Mouse (Mus musculus) intestine, embryonic 14.5 days (tissue): Measurements from ENCODE around the gene Olfr433. TPM values are rescaled to one million over a fixed set of nuclear protein-coding genes. Genes with fewer than 3 reads are reported as not detected.

Experiments
- ATAC-seq: fragments of 200-750 bp; cut with Nextera tagmentation; replicated peaks from 2 replicates; pipeline ENCODE4 v1.8.0; 2017; ENCODE audit warnings: low read depth, moderate number of reproducible peaks, moderate TSS enrichment, moderate library complexity; ENCODE audit not compliant: low FRiP score, low TSS enrichment
- DNase-seq: peaks from one replicate; pipeline ENCODE4 v3.0.0-alpha.2; 2018; ENCODE audit warnings: low spot score
- H3K27ac ChIP-seq: fragments of 300-500 bp; sonication (generic); 2 replicates; pipeline ENCODE4 v1.5.1; 2014; ENCODE audit warnings: low read depth, mild to moderate bottlenecking, control low read depth
- H3K27me3 ChIP-seq: fragments of 300-500 bp; sonication (generic); replicated peaks from 2 replicates; pipeline ENCODE4 v1.6.1; 2014; ENCODE audit warnings: low read length, control low read depth; ENCODE audit not compliant: control insufficient read depth, insufficient read depth
- H3K36me3 ChIP-seq: fragments of 300-500 bp; sonication (generic); 2 replicates; pipeline ENCODE4 v1.6.1; 2014; ENCODE audit warnings: low read length, control low read depth; ENCODE audit not compliant: control insufficient read depth, insufficient read depth
- H3K4me1 ChIP-seq: fragments of 300-500 bp; sonication (generic); replicated peaks from 2 replicates; pipeline ENCODE4 v1.6.1; 2014; ENCODE audit warnings: low read length, control low read depth, mixed read lengths; ENCODE audit not compliant: control insufficient read depth, insufficient read depth
- H3K4me2 ChIP-seq: fragments of 300-500 bp; sonication (generic); 2 replicates; pipeline ENCODE4 v1.6.1; 2014; ENCODE audit warnings: low read length
- H3K4me3 ChIP-seq: fragments of 300-500 bp; sonication (generic); 2 replicates; pipeline ENCODE4 v1.5.1; 2014; ENCODE audit warnings: low read depth, low read length, control low read depth, mixed read lengths
- H3K9ac ChIP-seq: fragments of 300-500 bp; sonication (generic); 2 replicates; pipeline ENCODE4 v1.6.1; 2014; ENCODE audit warnings: mild to moderate bottlenecking, low read length
- H3K9me3 ChIP-seq: fragments of 300-500 bp; sonication (generic); 2 replicates; pipeline ENCODE4 v1.6.1; 2016; ENCODE audit warnings: low read length, control low read depth; ENCODE audit not compliant: control insufficient read depth
- WGBS: fragments of 180-500 bp; shearing (Covaris S2); extraction: QIAGEN DNeasy Blood & Tissue Kit; methylation state at CpG from one replicate; pipeline ENCODE4 v1.1.7; 2014; 5-methylcytosine and 5-hydroxymethylcytosine counted together
- polyA plus RNA-seq: library from polyadenylated mRNA; unstranded; fragments of >200 nt; fragmentation: Nextera tagmentation; extraction: Ambion mirVana; gene quantifications from 2 replicates; pipeline ENCODE4 v1.2.1, GENCODE M21; 2014

The Olfr433 gene
- polyA plus RNA-seq, 1 experiment from 2014 or later: 0.07 TPM

GRCm38 (mm10) chr1:174066305-174066704, 25.8 kb downstream of the Olfr433 start, which contains the start of gene Olfr430:
Gene Olfr430, plus strand, starts transcription at chr1:174066605.
- H3K27me3 ChIP-seq: no peaks in the 10 kb centered on the region
- no peaks in the 10 kb centered on the region for H3K9me3 ChIP-seq
- WGBS: 90% methylated on average over 3 of the region's 3 CpGs
- H3K4me3 ChIP-seq: no peak within 1 kb of the TSS
- H3K36me3 ChIP-seq: no peaks in the 10 kb centered on the region
- DNase-seq: no peak
- ATAC-seq: no peak
- H3K27ac ChIP-seq: no peak within 1 kb of the TSS
- H3K4me1 ChIP-seq: no peaks in the 10 kb centered on the region
- no peak within 1 kb of the TSS for H3K9ac ChIP-seq
- H3K4me2 ChIP-seq: no peak within 1 kb of the TSS

- H3K27ac ChIP-seq: no peak within 1 kb of the TSS
- H3K36me3 ChIP-seq: no peaks in the 10 kb centered on the region
- DNase-seq (no peak), ATAC-seq (no peak)
- H3K4me1 ChIP-seq: no peaks in the 10 kb centered on the region
- no peaks in the 10 kb centered on the region for H3K9me3 ChIP-seq
- H3K9ac ChIP-seq: no peak within 1 kb of the TSS
- H3K4me2 ChIP-seq: no peak within 1 kb of the TSS
- H3K4me3 ChIP-seq: no peak within 1 kb of the TSS
- H3K27me3 ChIP-seq: no peaks in the 10 kb centered on the region
- 86% methylated on average over 2 of the region's 2 CpGs for WGBS
Measured at GRCm38 (mm10) chr1:174084031-174084430, 43.5 kb downstream of the Olfr433 start, which contains the start of gene Olfr429. Gene Olfr429, plus strand, starts transcription at chr1:174084331.

Other genes starting within 250 kb of the Olfr433 start
- 0.64 and 0.83 TPM in 2 replicates for gene Ifi211, start 127.7 kb upstream of the Olfr433 start, polyA plus RNA-seq
- gene Mndal, start 98.2 kb upstream of the Olfr433 start, polyA plus RNA-seq: 2.0 and 3.0 TPM in 2 replicates
- gene Ifi203, start 98.0 kb upstream of the Olfr433 start, polyA plus RNA-seq: 1.3 and 1.5 TPM in 2 replicates
- not detected in 2 replicates for gene Ifi202b, start 58.0 kb upstream of the Olfr433 start, polyA plus RNA-seq
- 0.69 and 0.88 TPM in 2 replicates for gene Ifi205, start 8.9 kb upstream of the Olfr433 start, polyA plus RNA-seq
- gene Olfr432, start 8.5 kb downstream of the Olfr433 start, polyA plus RNA-seq: not detected in 2 replicates
- not detected in 2 replicates for gene Olfr430, start 25.9 kb downstream of the Olfr433 start, polyA plus RNA-seq
- gene Olfr429, start 43.6 kb downstream of the Olfr433 start, polyA plus RNA-seq: not detected in 2 replicates
- not detected in 2 replicates for gene Olfr427, start 56.2 kb downstream of the Olfr433 start, polyA plus RNA-seq
- gene Olfr231, start 80.5 kb downstream of the Olfr433 start, polyA plus RNA-seq: not detected in 2 replicates
- gene Olfr424, start 90.8 kb downstream of the Olfr433 start, polyA plus RNA-seq: not detected in 2 replicates
- not detected in 2 replicates for gene Olfr420, start 114.9 kb downstream of the Olfr433 start, polyA plus RNA-seq
- 0.68 and 0.79 TPM in 2 replicates for gene Spta1, start 132.1 kb downstream of the Olfr433 start, polyA plus RNA-seq
- gene Olfr419, start 211.4 kb downstream of the Olfr433 start, polyA plus RNA-seq: not detected in 2 replicates